8 mouse cellular contexts compared by ENCODE assay signal in genomic region chr11:116673410-116673809, GRCm38 (mm10). TPM values are rescaled to one million over a fixed set of nuclear protein-coding genes. Genes with fewer than 3 reads are reported as not detected.
A peak's percentile ranks its signal among the peaks of the same experiment; 100 is the strongest.
DNase-seq lines count a peak whose midpoint lies in the region; ATAC-seq and TF ChIP-seq lines count a peak whose summit lies in the region.
"Had no signal": no experiment of that assay in that cellular context is flagged by ENCODE, and none has a peak within 500 bp of the region (broad histone marks: within the 10 kb centered on the region; RNA-seq: fewer than 3 reads in every experiment).

No protein-coding gene starts in this region.

- ATAC-seq in kidney, postnatal 0 days (replicated peaks; ENCODE audit: low FRiP score, low read depth): no peak
- no peak for ATAC-seq in embryonic facial prominence, embryonic 12.5 days (ENCODE audit: insufficient number of reproducible peaks, insufficient read depth, low FRiP score, low TSS enrichment)
- no peak for ATAC-seq in hindbrain, postnatal 0 days
- ATAC-seq in midbrain, embryonic 15.5 days (replicated peaks): no peak

- H3K9ac ChIP-seq in kidney, postnatal 0 days (ENCODE audit: low read depth, low read length): peak overlapping the region; percentile 35; the same call in 1 of the 2 replicates
- peak overlapping the region; percentile 87; the same call in 1 of the 2 replicates for H3K9ac ChIP-seq in embryonic facial prominence, embryonic 12.5 days
- H3K9ac ChIP-seq in hindbrain, postnatal 0 days (replicated peaks; ENCODE audit: low read length): peak overlapping the region; percentile 76; the same call in 1 of the 2 replicates
- H3K9ac ChIP-seq in midbrain, embryonic 15.5 days: no peak overlapping the region

- H3K4me3 ChIP-seq in kidney, postnatal 0 days (replicated peaks; ENCODE audit: low read depth, low read length): no peak overlapping the region
- peak overlapping the region; percentile 90; the same call in 1 of the 2 replicates for H3K4me3 ChIP-seq in embryonic facial prominence, embryonic 12.5 days
- H3K4me3 ChIP-seq in hindbrain, postnatal 0 days (ENCODE audit: low read length): no peak overlapping the region
- H3K4me3 ChIP-seq in midbrain, embryonic 15.5 days: peak overlapping the region; percentile 62; the same call in 1 of the 2 replicates
- H3K4me3 ChIP-seq in left cerebral cortex, adult 2 months: no peak overlapping the region

- intact Hi-C loops in left cerebral cortex, adult 2 months (cut with DNase I): no loop called here

- peaks cover 19% of the 10 kb centered on the region for H3K4me1 ChIP-seq in kidney, postnatal 0 days (replicated peaks; ENCODE audit: insufficient read depth, low read length)
- peaks cover 33% of the 10 kb centered on the region for H3K4me1 ChIP-seq in embryonic facial prominence, embryonic 12.5 days
- peaks cover 10% of the 10 kb centered on the region for H3K4me1 ChIP-seq in hindbrain, postnatal 0 days (ENCODE audit: insufficient read depth, low read length)
- H3K4me1 ChIP-seq in midbrain, embryonic 15.5 days: peaks cover 30% of the 10 kb centered on the region

- peaks cover 32% of the 10 kb centered on the region for H3K36me3 ChIP-seq in kidney, postnatal 0 days (ENCODE audit: insufficient read depth, low read length)
- H3K36me3 ChIP-seq in embryonic facial prominence, embryonic 12.5 days: peaks cover 47% of the 10 kb centered on the region
- H3K36me3 ChIP-seq in hindbrain, postnatal 0 days (ENCODE audit: insufficient read depth, low read length): peaks cover 42% of the 10 kb centered on the region
- peaks cover 38% of the 10 kb centered on the region; the same call in 1 of the 2 replicates for H3K36me3 ChIP-seq in midbrain, embryonic 15.5 days (replicated peaks)

- no peaks in the 10 kb centered on the region for H3K9me3 ChIP-seq in kidney, postnatal 0 days (replicated peaks; ENCODE audit: low read length)
- H3K9me3 ChIP-seq in embryonic facial prominence, embryonic 12.5 days: no peaks in the 10 kb centered on the region
- no peaks in the 10 kb centered on the region for H3K9me3 ChIP-seq in hindbrain, postnatal 0 days (ENCODE audit: low read length)
- no peaks in the 10 kb centered on the region for H3K9me3 ChIP-seq in midbrain, embryonic 15.5 days

- TF ChIP-seq CTCF in kidney, postnatal 0 days (IDR thresholded peaks at IDR 0.05; ENCODE audit: low read depth): no peak
- no peak for TF ChIP-seq CTCF in hindbrain, postnatal 0 days (IDR thresholded peaks at IDR 0.05; ENCODE audit: low read depth)
- no peak for TF ChIP-seq CTCF in left cerebral cortex, adult 2 months (IDR thresholded peaks at IDR 0.05)

- no peaks in the 10 kb centered on the region for H3K27me3 ChIP-seq in kidney, postnatal 0 days (ENCODE audit: insufficient read depth, low read length)
- H3K27me3 ChIP-seq in embryonic facial prominence, embryonic 12.5 days: no peaks in the 10 kb centered on the region
- H3K27me3 ChIP-seq in hindbrain, postnatal 0 days (ENCODE audit: insufficient read depth, low read length): no peaks in the 10 kb centered on the region
- no peaks in the 10 kb centered on the region for H3K27me3 ChIP-seq in midbrain, embryonic 15.5 days (replicated peaks)

- WGBS in kidney, postnatal 0 days: 72% methylated on average over 2 of the region's 2 CpGs
- 85% methylated on average over 2 of the region's 2 CpGs for WGBS in embryonic facial prominence, embryonic 12.5 days
- 86% methylated on average over 2 of the region's 2 CpGs for WGBS in hindbrain, postnatal 0 days
- WGBS in midbrain, embryonic 15.5 days: 89% methylated on average over 2 of the region's 2 CpGs

- peak overlapping the region; percentile 90 for H3K4me2 ChIP-seq in kidney, postnatal 0 days (ENCODE audit: low read length)
- H3K4me2 ChIP-seq in embryonic facial prominence, embryonic 12.5 days (replicated peaks): peak overlapping the region; percentile 79
- peak overlapping the region; percentile 97; the same call in 1 of the 2 replicates for H3K4me2 ChIP-seq in hindbrain, postnatal 0 days (ENCODE audit: low read depth, low read length)
- H3K4me2 ChIP-seq in midbrain, embryonic 15.5 days: peak overlapping the region; percentile 85; the same call in 1 of the 2 replicates

- DNase-seq in kidney, postnatal 0 days (ENCODE audit: low spot score): no peak
- DNase-seq in kidney, adult 18-20 months: no peak
- DNase-seq in hindbrain, postnatal 0 days (ENCODE audit: low spot score): no peak
- DNase-seq in urinary bladder, adult 18-20 months (ENCODE audit: low spot score in 2 of 2): no peak
- DNase-seq in left cerebral cortex, adult 2 months (ENCODE audit: extremely low spot score in 1 of 2, low spot score in 2 of 2): no peak
- DNase-seq: lung, postnatal 36 days had no signal

- 0 out of 2 replicates have a peak overlapping the region, but pooled peaks have one; percentile 85 for H3K27ac ChIP-seq in kidney, postnatal 0 days
- H3K27ac ChIP-seq in embryonic facial prominence, embryonic 12.5 days: no peak overlapping the region
- no peak overlapping the region for H3K27ac ChIP-seq in hindbrain, postnatal 0 days
- no peak overlapping the region for H3K27ac ChIP-seq in midbrain, embryonic 15.5 days
- H3K27ac ChIP-seq in left cerebral cortex, adult 2 months: no peak overlapping the region

RNA-seq across cellular contexts. Expression of gene Cygb, which starts 19.3 kb away (rescaled TPM):
- polyA plus RNA-seq in kidney, postnatal 0 days (2015; fragmentation: Nextera tagmentation; extraction: Ambion mirVana): 35.2 and 37.5 TPM in 2 replicates
- polyA plus RNA-seq in embryonic facial prominence, embryonic 12.5 days (2016; fragmentation: Nextera tagmentation; extraction: Ambion mirVana): 6.4 and 7.1 TPM in 2 replicates
- 48.4 and 54.7 TPM in 2 replicates for total RNA-seq in hindbrain, postnatal 0 days (2014; rRNA removed)
- 46.0 and 48.1 TPM in 2 replicates for polyA plus RNA-seq in hindbrain, postnatal 0 days (2015; fragmentation: Nextera tagmentation; extraction: Ambion mirVana)
- polyA plus RNA-seq in midbrain, embryonic 15.5 days (2015; fragmentation: Nextera tagmentation; extraction: Ambion mirVana): 23.3 and 24.4 TPM in 2 replicates
- total RNA-seq in left cerebral cortex, adult 2 months (2021): 10 to 100 TPM; 42.8 to 45.3 TPM

RNA-seq across cellular contexts. Expression of gene Prcd, which starts 20.1 kb away (rescaled TPM):
- polyA plus RNA-seq in kidney, postnatal 0 days (2015; fragmentation: Nextera tagmentation; extraction: Ambion mirVana): 1.3 and 1.4 TPM in 2 replicates
- polyA plus RNA-seq in embryonic facial prominence, embryonic 12.5 days (2016; fragmentation: Nextera tagmentation; extraction: Ambion mirVana): 0.59 and 0.86 TPM in 2 replicates
- 1.2 and 1.3 TPM in 2 replicates for total RNA-seq in hindbrain, postnatal 0 days (2014; rRNA removed)
- 5.3 and 6.4 TPM in 2 replicates for polyA plus RNA-seq in hindbrain, postnatal 0 days (2015; fragmentation: Nextera tagmentation; extraction: Ambion mirVana)
- polyA plus RNA-seq in midbrain, embryonic 15.5 days (2015; fragmentation: Nextera tagmentation; extraction: Ambion mirVana): 1.5 and 3.0 TPM in 2 replicates
- 1 to 10 TPM; 5.4 to 5.8 TPM for total RNA-seq in left cerebral cortex, adult 2 months (2021)

RNA-seq across cellular contexts. Expression of gene Rhbdf2, which starts 46.6 kb away (rescaled TPM):
- polyA plus RNA-seq in kidney, postnatal 0 days (2015; fragmentation: Nextera tagmentation; extraction: Ambion mirVana): 8.8 and 9.0 TPM in 2 replicates
- polyA plus RNA-seq in embryonic facial prominence, embryonic 12.5 days (2016; fragmentation: Nextera tagmentation; extraction: Ambion mirVana): 4.5 and 4.7 TPM in 2 replicates
- 3.8 and 4.0 TPM in 2 replicates for total RNA-seq in hindbrain, postnatal 0 days (2014; rRNA removed)
- 1.1 and 1.6 TPM in 2 replicates for polyA plus RNA-seq in hindbrain, postnatal 0 days (2015; fragmentation: Nextera tagmentation; extraction: Ambion mirVana)
- 0.83 TPM in 2 replicates for polyA plus RNA-seq in midbrain, embryonic 15.5 days (2015; fragmentation: Nextera tagmentation; extraction: Ambion mirVana)
- total RNA-seq in left cerebral cortex, adult 2 months (2021): 1 to 10 TPM; 1.9 to 2.0 TPM

Comparison
In these comparisons a context has a peak if more than half of its experiments do, and no peak if none do; other contexts are left out.
1. H3K4me3 ChIP-seq: peak in embryonic facial prominence, embryonic 12.5 days (single experiment) and midbrain, embryonic 15.5 days (single experiment); none in kidney, postnatal 0 days (single experiment), hindbrain, postnatal 0 days (single experiment) and left cerebral cortex, adult 2 months (single experiment).
2. Peak in every context shown above with its lines, with median percentiles within 50 percentile points of each other: H3K4me2 ChIP-seq.